Mouse (Mus musculus) C3H10T1/2 (cell line): ENCODE results near the gene Tle6. TPM values are rescaled to one million over a fixed set of nuclear protein-coding genes. Genes with fewer than 3 reads are reported as not detected.

Experiments used
- polyA plus RNA-seq, 2 experiments: library from polyadenylated mRNA; unstranded; fragments of >200 nt; fragmentation: generic; extraction: Trizol; gene quantifications; one replicate each; pipeline ENCODE4 v1.2.1; 2012; ENCODE audit warnings: missing spikeins in 2 of 2

Tle6 gene
- polyA plus RNA-seq: 10 to 100 TPM; 22.0 to 71.5 TPM

DNA sequence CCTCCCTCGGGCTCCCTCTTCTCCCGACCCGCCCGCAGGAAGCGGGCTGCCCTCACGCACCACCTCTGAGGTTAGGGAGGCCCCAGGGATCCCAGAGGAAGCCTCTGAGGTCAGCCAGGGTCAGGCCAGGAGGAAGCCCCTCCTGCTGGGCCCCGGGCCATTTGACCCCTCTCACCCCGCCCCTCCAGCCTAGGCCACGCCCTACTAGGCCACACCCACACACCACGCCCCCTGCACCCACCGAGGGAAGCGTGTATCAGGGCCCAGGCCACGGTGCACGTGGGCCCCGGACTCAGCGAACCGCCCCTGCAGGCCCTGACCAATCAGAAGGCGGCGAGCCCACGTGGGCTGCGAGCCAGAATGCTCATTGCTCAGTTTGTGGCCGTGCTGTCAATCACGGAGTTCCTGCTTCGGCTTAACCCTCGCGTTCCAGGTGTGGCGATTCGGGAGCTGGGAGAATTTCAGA, at the start of gene Tle6:
Tle6 (minus strand) TSS at position 336 of the 466 bp plus-strand sequence.

DNA sequence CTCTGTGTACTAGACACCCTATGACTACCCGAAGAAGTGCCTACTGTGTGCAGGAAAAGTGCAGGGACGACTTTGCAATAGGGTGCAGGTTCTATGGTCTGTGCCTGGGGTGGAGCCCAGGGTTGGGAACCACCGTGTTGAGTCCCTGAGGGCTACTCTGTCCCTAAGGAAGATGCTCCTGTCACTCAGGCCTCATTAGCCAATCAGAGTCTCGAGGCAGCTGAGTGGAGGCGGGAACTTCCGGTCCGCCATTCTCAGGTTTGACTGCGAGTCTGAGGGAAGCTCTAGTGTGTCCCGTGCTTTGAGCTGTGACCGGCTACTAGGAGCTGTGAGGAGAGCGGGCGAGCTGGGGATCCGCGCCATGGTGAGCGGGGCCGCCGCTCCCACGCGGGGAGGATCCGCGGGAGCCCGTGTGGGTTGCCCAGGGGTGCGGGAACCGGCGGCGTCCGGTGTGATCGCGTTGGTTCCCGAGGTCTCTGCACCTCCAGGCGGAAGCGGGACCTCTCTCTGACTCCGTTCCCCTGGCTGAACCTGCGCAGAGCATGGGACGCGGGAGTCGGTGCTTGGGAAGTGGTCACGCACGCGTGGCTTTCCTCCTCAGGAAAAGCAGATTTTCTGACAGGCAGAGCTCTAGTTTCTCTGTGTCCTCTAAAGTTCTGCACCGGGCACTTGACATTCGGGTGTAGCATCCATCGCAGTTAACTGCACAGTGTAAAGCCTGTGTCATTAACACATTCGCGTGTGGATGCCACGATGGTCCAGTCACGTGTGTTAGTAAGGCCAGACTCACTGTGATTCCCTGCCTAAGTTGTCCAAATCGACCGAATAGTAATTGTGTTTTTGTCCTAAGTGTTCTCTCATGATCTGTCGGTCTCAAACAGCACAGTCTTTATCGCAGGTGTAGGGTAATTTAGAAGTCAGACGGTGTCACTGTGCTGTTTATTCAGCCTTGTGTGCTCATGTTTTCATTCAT, 48.2 kb upstream of the Tle6 start, which contains the start of gene Gm10778:
Gm10778 (plus strand) TSS at position 257 of the 973 bp plus-strand sequence.

DNA sequence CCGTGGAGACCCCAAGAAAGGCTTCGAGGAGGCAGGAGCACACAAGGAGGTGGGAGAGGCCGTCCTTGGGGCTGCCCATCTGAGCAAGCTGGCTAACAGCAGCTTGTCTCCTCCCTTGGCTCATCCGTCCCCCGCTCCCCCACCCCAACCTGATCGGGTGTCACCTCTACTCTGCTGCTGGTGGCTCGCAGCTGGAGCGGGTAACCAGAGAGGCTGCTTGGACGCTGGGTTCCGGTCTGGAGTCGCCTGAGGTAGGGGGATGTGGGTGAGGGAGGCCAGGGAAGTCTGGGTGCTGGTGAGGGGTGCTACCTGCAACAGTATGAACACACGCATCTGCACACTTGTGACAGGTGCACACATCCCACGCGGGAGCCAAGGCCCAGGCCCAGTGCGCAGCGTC, 27.5 kb upstream of the Tle6 start, which contains the start of gene Ankrd24:
Ankrd24 (plus strand) TSS at position 151 of the 400 bp plus-strand sequence.

DNA sequence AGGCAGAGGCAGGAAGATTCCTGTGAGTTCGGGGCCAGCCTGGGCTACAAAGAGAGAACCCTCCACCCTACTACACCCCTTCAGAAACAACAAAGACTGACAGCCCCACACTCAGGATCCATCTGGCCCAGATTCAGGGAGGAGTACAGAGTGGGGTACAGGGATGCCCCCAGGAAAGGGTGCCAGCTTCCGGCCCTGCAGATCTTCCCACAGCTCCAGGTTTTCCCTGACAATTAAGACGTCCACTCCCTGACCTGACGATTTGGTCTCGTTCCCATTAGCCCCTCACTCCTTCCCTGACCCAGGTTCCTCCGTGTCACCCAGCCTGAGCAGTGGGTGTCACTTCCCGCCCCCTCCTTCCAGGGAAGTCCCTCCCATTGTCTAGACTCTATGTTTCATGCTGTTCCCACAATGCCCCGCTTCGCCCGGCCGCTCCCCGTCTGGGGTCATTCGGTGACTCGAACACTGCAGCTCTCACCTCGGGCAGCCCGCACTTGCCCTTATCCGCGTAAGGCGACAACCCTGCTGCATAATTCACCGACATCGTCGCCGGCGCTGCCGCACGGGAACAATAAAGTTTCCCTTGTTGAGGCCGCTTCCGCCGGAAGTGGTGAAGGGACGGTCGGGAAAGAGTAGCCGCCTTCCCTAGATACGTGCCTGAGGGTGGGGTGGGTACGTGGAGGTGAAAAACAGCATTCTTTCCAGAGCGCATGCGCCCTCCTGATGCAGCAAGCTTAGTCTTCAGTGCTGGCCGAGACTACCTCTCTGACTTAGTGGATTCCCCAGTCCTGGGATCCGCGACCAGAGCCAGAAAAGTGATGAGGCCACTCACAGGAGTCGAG, 26.3 kb upstream of the Tle6 start, which contains the start of gene Sirt6:
Sirt6 (minus strand) TSS at position 804 of the 842 bp plus-strand sequence.

DNA sequence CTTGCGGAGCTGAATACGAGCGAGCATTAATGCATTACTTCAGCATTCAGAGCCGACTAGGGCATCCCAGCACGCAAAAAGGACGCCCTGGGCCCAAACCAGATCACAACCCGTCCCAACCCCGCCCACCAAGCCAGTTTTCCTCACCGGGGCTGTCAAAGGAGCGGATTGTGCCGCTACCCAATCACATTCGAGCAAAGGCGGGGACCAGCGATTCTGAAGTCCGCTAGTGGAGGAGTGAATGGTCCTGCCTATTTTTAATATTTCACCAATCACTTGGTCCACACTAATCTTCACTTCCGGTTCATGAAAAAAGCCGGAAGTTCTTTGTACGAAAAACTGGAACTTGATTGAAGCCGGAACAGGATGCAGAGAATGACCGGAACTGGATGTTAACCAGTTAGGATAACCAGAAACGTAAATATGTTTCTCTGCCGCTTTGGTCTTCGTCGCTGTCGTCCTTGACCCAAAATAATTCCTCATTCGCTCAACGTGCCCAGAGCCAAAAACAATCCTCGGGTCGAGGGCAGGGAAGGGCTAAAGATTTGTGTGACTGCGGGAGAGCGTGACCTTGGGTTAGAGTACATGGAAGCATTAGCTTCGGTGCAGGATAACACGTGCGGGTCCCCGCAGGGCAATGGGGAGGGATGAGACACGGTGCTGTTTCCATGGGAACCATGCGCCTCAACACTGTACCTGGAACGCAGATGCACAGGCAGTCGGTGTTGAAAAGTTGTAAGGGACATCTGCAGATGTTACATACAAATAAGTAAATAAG, 5.3 kb upstream of the Tle6 start, which contains the start of gene BC025920:
BC025920 (plus strand) TSS at position 297 of the 778 bp plus-strand sequence.

DNA sequence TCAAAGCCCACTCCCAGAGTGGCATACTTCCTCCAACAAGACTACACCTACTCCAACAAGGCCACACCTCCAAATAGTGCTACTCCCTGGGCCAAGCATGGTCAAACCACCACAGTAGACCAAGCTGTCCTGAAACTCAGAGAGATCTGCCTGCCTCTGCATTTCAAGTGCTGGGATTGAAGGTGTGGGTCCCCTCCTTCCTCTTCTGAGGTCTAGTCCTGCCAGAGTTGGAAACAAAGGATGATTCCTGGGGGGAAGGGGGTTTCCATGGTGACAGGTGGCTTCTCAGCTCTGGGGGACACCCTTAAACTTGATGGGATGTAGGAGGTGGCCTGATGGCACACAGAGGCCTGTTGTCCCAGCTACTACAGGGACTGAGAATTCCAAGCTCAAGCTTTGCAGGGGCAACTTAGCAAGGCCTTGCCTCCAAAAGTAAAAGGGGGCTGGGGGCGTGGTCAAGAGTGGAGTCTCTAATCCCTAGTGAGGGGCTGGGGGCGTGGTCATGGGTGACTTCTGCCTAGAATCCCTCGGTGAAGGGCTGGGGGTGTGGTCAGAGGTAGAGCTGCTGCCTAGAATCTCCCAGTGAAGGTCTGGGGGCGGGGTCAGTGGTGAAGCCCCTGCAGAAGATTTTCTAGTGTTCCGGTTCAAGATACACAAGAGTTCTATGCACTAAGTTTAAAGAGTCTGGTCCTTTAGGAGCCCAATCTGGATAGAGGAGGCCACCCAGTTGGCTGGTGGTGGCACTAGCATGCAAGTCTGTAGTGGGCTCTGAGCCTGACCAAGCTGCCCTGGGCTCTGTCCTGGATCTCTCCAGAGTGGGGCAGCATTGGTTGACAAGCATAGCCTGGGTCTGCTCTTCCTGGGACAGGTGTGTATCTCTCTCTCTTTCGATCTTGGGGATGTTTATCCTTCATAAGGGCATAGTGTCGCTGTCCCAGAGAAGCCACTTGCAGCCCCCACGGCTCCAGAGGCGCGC, 26.5 kb downstream of the Tle6 start, which contains the start of gene Tle2:
Tle2 (plus strand) TSS at position 481 of the 976 bp plus-strand sequence.

DNA sequence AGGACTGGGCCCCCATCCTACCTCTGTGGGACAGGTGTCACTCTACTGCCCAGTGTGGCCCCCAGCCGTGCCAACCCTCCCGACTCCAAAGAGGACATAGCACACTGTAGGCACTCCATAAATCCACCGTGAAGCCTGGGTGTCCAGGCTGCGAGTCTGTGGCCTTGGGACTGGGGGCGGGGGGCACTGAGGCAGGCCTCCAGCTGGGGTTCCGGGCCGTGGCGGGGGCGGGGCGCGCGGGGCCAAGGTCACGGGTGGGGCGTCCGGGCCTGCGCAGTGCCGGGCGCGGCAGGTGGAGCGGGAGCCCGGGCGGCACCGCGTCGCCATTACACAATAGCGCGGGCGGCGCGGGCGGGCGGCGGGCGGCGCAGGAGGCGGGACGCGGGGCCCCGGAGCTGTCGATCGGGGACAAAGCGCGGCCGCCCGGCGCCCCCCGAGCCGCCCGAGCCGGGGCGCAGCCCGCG, 41.7 kb downstream of the Tle6 start, which contains the start of gene Aes:
Aes (plus strand) TSS at position 326 of the 464 bp plus-strand sequence.

DNA sequence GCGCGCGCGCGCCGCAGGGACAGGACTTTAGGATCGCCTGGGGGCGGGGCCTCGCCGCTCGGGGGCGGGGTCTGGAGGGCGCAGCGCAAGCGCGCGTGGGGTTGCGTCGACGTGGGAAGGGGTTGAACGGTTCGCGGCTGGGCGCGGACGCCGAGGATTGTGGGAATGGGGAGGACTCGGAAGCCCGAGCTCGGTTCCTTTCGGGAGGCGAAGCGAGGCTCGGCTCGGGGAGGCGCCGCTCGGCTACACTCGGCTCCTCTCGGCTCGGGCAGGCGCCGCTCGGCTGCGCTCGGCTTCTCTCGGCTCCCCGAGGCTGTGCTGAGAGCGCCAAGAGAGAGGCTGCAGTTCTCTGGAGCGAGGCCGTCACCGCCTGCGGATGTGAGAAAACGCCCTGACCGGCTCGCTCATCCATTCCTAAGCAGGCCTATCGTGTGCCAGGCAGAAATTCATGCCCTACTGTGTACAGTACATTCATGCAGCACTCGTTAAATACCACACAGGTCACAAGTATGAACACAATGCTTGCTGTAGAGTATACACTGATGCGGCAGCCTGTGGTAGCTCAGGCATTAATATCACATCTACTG, 55.6 kb downstream of the Tle6 start, which contains the start of gene Gna11:
Gna11 (minus strand) TSS at position 30 of the 587 bp plus-strand sequence.

Other genes starting within 250 kb of the Tle6 start
- gene Mfsd12, start 243.6 kb downstream of the Tle6 start, polyA plus RNA-seq: 10 to 100 TPM in 1 of 2 experiments, 1 to 10 TPM in 1; 4.0 to 13.8 TPM
- 1 to 10 TPM in 1 of 2 experiments, under 1 TPM in 1; 0.27 to 2.1 TPM for gene 4930404N11Rik, start 235.3 kb downstream of the Tle6 start, polyA plus RNA-seq
- 10 to 100 TPM; 57.6 to 80.9 TPM for gene Fzr1, start 222.6 kb downstream of the Tle6 start, polyA plus RNA-seq
- gene Dohh, start 216.6 kb downstream of the Tle6 start, polyA plus RNA-seq: 100 to 1,000 TPM in 1 of 2 experiments, 10 to 100 TPM in 1; 82.6 to 184 TPM
- gene Gm48551, start 216.6 kb downstream of the Tle6 start, polyA plus RNA-seq: 1 to 10 TPM in 1 of 2 experiments, under 1 TPM in 1; 0.55 to 3.2 TPM
- gene Gm48552, start 212.1 kb downstream of the Tle6 start, polyA plus RNA-seq: 1 to 10 TPM in 1 of 2 experiments, not detected in 1; 1.8 TPM
- gene Smim24, start 208.0 kb downstream of the Tle6 start, polyA plus RNA-seq: 1 to 10 TPM in 1 of 2 experiments, under 1 TPM in 1; 0.94 to 1.3 TPM
- gene Nfic, start 145.4 kb downstream of the Tle6 start, polyA plus RNA-seq: 100 to 1,000 TPM; 130 to 180 TPM
- 1 to 10 TPM; 1.9 to 5.7 TPM for gene Celf5, start 118.4 kb downstream of the Tle6 start, polyA plus RNA-seq
- 100 to 1,000 TPM; 108 to 149 TPM for gene Ncln, start 104.7 kb downstream of the Tle6 start, polyA plus RNA-seq
- under 1 TPM in 1 of 2 experiments, not detected in 1; 0.02 TPM for gene S1pr4, start 100.9 kb downstream of the Tle6 start, polyA plus RNA-seq
- gene Gna15, start 76.8 kb downstream of the Tle6 start, polyA plus RNA-seq: under 1 TPM; 0.22 to 0.24 TPM
- gene Gna11, start 55.9 kb downstream of the Tle6 start, polyA plus RNA-seq: 100 to 1,000 TPM; 106 to 118 TPM
- 1,000 to 10,000 TPM; 1,359 to 1,572 TPM for gene Aes, start 41.6 kb downstream of the Tle6 start, polyA plus RNA-seq
- gene Tle2, start 26.5 kb downstream of the Tle6 start, polyA plus RNA-seq: 100 to 1,000 TPM in 1 of 2 experiments, 1 to 10 TPM in 1; 6.0 to 202 TPM
- gene BC025920, start 5.2 kb upstream of the Tle6 start, polyA plus RNA-seq: 1 to 10 TPM in 1 of 2 experiments, under 1 TPM in 1; 0.25 to 1.0 TPM
- gene Sirt6, start 26.7 kb upstream of the Tle6 start, polyA plus RNA-seq: 10 to 100 TPM; 13.1 to 36.0 TPM
- 10 to 100 TPM in 1 of 2 experiments, 1 to 10 TPM in 1; 4.7 to 18.1 TPM for gene Ankrd24, start 27.5 kb upstream of the Tle6 start, polyA plus RNA-seq
- gene Gm10778, start 48.0 kb upstream of the Tle6 start, polyA plus RNA-seq: under 1 TPM; 0.04 to 0.45 TPM
- 1 to 10 TPM in 1 of 2 experiments, under 1 TPM in 1; 0.08 to 1.1 TPM for gene Zfp433, start 103.8 kb upstream of the Tle6 start, polyA plus RNA-seq
- gene Gm3055, start 170.1 kb upstream of the Tle6 start, polyA plus RNA-seq: under 1 TPM in 1 of 2 experiments, not detected in 1; 0.60 TPM
- gene Gm4767, start 211.1 kb upstream of the Tle6 start, polyA plus RNA-seq: under 1 TPM in 1 of 2 experiments, not detected in 1; 0.02 TPM